Mouse (Mus musculus) cerebellum, postnatal 25 days (tissue): ENCODE results near the gene Aatk.

Experiments used
- DNase-seq, 2 experiments: peaks; one replicate each; pipeline ENCODE4 v3.0.0; 2021; ENCODE audit warnings: mixed read lengths in 2 of 2

Gene Aatk

DNA sequence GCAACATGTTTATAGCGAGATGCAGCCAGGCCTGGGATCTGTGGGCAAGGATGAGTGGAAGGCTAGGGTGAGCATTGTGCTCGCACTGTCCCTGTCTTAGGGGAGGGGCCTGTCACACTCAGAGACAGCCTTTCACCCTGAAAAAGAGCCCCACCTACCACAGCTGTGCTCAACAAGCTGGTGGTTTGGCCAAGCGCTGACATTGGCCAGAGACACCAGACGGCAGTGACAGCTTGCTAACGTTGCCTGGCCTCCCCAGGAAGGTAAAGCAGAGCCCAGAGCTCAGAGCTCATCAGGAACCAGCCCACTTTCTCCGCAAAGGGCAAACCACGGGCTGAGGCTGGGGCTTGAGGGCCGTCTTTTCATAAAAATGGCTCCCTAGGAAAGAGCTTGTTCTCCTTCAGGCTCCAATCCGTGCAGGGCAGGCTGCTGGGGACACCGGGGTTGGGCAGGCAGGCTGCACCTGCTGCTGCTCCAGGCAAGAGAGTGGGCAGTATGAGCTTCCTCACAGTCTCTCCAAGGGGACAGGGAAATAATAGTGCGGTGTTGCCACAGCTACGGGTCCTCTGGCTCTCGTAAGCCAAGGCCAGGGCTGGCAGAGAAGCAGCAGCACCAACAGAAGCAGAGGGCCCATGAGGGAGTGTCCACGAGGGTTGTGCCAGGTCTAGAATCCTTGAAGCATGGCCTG, 4.3 kb upstream of the Aatk start:
- DNase-seq, result peak; percentile 64 to 70

DNA sequence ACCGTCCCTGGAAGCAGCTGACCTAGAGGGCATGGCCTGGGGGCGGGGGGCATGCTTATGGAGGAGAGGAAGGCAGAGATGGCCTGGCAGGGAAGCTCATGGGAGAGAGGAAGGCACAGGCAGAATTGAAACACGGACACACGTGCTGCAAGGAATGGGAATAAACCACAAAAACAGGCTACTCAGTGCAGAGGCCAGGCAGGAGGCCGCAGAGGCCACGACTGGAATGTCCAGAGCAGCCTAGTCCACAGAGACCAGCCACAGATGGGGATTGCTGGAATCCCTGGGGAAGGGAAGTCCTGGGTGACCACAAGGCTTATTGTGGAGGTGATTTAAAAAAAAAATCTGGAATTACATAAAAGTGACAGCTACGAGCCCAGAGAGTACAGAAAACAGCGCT, 2.1 kb upstream of the Aatk start:
- DNase-seq, result no peak

DNA sequence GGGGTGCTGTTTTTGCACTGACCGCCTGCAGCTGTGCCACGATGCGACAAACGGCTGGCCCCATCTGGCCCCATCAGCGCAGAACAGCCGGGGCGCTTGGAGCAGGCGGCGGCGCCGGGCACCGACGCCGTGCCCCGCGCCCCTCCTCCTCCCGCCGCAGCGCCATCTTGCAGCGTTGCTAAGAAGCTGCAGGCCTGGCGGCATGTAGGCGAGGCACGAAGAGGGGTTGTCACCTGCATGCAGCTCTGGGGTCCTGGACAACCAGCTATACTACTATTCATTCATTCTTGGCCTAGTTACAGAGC, 1.2 kb upstream of the Aatk start:
- peak; percentile 78 to 88 for DNase-seq

DNA sequence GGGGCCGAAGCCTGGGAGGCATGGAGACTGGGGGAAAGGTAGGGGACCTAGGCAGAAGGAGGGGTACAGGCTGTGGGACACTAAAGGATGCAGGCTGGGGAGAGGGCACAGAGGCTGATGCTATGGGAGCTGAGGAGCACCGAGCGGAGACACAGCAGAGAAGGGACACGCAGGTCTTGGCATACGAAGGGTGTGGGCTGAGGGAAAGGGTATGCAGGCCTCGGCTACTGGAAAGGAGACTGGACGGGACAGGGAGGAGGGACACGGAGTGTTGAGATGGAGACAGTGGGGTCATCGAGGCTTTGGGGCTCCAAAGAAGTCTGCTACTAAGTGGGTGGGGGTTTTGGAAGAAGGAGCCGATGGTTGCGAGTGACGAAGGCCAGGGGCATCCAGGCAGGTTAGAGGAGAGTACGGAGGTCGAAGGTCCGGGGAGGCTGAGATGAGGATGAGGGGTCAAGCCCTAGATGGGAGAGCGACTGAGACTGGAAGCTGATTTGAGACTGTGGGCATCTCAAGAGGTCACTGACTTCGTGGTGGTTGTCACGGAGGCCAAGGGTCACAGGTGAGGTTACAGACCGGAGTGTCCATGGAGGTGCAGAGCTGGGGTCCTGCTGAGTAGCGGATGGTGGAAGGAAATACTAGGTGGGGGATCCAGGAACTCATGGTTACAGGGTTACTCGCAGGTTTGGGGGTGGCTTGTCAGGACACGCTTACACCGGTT, 724 bp upstream of the Aatk start:
- DNase-seq, result peak; percentile 66 to 72

DNA sequence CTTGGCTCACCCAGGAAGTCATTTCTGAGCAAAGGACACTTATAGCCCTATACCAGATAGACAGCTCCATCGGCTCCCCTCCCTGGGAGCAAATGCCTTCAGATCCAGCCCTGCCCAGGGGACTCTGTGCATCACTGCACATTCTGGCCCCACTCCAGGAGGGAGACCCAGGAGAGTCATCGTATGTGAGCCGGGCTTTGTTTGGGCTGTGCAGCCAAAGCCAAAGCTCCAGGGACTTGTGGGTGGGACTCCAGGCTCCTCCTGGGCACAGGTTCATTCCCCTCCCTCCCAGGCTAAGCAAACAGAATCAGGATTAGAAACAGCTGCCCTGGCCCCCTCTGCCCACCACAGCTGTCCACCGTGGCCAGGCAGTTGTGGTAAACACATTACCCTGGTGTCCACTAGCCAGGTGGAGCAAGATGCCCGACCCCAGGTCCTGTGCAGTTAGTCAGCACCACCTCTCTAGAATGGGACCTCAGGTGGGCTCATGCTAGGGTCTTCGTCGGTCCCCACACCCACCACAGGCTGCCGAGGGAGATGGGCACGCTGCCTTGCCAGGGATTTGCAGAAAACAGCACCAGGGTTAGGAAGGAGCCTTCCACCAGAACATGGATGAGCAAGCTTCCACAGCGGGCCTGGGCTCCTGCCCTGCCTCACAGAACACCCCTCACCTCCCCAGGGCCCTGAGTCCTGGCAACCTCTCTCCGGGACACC, 971 bp downstream of the Aatk start:
- peak; percentile 73 to 80 for DNase-seq

DNA sequence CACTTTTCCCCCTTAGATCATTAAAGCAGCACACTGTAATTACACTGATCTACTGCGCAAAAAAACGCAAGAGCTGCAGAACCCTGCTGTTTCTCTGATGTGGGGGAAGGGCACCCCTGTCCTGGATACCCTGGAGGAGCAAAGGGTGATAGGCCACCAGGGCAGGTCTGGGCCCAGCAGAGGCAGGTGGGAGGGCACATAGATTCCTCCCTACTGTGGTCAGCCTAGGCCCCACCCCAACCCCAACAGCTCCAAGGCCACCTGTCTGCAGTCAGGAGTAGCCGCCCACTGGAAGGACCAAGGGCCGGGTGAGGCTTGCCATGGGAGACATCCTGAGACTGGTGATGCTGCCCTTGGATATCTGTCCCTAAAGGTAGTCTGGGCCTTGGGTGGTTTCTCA, 1.6 kb downstream of the Aatk start:
- DNase-seq, result peak in 1 of 2 experiments; percentile 59

DNA sequence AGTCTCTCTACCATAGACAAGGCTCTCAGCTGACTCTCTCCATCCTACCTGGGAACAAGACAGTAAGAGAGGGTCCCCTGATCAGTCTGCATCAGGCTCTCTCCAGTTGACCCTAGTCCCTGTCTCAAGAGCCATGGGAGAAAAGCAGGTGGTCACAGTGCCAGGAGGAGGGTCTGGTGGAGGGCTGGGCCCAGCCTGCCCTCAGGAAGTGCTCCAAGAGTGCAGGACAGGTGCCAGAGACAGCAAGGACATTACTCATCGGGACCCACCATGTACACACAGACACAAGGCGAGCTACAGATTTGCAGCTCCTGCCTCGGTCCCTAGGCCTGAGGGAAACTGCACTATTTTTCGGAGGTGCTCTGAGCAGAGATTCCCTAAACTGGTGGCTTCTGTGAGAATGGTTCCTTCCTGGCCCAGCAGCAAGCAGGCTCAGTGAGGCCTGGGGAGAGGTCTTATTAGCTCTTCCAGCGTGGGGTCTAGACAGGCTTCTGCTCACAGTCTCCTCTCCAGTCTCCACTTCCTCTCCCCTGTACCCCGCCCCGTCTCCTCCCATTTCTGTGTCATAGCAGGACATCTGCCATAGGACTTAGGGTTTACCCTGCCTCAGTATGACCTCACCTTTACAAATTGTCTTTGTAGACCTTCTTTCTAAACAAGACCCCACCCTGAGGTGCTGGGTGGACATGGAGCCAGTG, 4.7 kb downstream of the Aatk start:
- peak in 1 of 2 experiments; percentile 63 for DNase-seq

DNA sequence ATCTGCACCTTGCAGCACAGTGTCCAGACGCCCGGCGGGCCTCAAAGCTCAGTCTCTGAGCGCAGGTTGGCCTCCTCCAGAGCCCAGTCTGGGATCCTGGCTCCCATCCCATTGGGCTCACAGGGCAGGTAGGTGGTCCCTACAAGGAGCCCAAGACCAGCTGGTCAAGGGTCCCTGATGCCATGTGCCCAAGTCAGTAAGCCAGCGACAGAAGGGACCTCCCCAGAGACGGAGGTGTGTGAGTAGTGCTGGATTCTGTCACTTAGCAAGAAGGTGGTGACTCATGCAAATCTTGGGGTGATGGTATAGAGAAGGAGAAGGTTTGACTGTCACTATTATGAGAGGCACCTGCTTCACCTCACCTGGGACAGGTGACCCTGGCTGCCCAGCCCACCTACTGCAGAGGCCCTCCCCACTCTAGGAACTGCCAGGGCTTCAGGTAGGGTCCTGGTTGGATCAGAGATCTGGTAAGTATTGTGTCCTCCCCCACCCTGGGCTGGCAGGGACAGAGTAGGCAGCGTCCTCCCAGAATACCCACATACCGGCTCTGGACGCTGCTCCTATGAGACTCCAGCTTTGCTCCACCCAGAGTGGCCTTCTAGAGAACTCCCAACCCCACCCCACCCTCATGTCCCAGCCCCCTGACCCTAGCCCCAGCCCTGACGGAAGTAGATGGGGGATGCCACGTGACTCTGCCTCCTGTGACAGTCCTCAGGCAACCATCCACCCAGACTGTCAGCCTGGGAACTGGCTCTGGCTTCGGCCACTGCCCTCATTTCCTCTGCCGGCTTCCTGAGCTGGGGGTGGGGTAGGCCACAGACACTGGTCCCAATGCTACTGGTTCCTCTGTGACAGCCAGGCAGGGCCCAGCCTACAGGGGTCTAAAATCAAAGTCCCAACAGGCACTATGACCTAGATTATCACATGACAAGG, 5.5 kb downstream of the Aatk start:
- peak; percentile 78 to 82 for DNase-seq

DNA sequence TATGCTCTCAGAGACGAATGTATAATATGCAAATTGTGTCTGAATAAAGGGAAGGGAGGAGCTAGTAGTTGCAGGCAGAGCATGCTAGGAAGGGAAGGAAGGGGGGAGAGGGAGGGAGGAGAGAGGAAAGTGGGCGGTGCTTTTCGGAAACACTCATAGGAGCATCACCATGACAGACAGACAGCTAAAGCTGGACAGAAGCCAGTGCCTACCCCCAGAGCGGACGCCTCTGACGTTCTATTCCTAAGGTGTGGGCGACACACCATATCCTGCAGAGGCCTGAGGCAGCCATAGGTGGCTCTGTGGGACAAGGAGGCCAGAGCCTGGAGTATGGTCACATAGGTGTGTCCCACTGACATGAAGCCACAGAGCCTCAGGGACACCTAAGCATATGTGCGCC, 6.5 kb downstream of the Aatk start:
- peak; percentile 45 to 50 for DNase-seq

DNA sequence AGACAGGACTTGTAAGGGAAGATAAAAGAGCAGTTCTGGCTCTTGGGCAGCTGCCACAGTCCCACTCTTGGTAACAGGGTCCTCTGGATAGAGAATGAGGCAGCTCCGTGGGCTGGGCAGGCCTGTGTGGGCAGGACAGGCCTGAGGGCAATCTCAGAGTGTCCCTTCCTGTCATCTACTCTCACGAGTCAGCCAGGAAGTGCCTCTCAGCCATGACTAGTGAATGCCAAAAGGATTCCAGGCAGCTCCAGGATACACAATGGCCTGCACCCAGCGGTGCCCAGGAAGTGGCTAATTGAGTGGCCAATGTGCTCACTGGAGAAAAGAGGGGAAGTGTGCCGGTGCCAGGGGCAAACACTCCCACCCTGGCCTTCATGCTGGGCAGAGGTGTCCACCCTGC, 7.4 kb downstream of the Aatk start:
- peak; percentile 50 to 56 for DNase-seq

DNA sequence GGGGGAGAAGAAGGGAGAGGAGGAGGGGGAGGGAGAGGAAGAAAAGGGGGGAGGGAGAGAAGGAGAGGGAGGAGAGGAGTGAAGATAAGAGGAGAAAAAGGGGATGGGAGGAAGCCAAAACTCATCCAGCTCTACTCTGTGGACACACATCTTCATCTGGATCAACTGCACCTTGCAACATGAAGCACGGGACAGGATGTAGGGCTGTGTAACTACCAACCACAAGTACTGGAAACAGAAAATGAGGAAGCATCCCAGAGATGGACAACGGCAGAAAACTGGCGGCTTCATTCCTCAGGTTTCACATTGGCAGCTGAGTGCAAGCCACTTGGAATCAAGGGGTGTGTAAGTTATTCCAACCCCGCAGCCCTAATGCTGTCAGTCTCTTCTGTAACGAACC, 12.2 kb downstream of the Aatk start:
- no peak for DNase-seq

DNA sequence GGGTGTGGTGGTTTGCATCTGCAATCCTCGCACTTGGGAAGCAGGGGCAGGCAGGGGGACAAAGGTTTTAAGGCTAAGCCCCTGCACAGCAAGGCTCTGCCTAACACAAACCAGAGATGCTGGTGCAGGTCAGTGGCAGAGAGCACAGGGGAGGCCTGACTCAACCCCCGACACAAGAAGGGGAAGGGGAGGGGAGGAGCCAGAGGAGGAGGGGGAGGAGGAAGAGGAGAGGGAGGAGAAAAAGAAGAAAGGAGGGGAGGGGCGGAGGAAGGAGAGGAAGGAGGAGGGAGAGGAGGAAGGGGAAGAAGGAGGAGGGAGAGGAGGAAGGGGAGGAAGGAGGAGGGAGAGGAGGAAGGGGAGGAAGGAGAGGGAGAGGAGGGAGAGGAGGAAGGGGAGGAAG, 12.7 kb downstream of the Aatk start:
- DNase-seq, result no peak

DNA sequence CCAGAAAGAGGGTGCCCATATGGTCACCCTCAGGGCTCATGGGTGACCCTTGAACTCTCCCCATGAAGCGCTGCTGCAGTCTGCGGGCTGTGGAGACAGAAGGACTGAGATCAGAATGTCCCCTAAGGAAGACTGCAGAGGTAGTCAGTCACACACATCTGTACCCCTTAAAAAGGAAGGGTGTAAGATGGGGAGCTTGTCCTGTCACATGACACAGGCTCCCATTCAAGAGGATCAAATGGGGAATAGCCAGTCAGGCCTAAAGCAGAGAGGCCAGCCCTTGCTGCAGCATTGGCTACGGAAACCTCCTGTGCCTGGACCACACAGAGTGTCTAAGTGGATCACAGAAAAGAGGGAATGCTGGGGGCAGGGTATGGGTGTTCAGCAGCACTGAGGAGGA, 13.5 kb downstream of the Aatk start:
- no peak for DNase-seq

DNA sequence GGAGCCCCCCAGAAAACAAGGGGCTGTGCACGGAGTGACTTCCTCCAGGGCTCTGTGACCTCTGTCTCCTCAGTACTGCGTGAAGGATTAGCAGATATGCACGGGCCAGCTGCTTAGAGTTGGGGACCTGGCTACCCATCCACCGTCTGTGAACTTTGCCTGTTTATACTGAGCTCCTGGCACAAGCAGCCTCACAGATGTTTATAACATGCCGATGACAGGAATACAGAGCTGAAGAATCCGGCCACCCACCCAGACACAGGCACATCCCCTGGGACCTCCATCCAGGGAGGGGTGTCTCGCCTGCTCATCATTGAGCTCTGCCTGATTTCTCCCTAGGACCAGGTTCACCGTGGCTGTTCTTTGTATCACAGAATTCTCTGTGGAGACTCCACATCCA, 14.9 kb downstream of the Aatk start:
- DNase-seq, result no peak

DNA sequence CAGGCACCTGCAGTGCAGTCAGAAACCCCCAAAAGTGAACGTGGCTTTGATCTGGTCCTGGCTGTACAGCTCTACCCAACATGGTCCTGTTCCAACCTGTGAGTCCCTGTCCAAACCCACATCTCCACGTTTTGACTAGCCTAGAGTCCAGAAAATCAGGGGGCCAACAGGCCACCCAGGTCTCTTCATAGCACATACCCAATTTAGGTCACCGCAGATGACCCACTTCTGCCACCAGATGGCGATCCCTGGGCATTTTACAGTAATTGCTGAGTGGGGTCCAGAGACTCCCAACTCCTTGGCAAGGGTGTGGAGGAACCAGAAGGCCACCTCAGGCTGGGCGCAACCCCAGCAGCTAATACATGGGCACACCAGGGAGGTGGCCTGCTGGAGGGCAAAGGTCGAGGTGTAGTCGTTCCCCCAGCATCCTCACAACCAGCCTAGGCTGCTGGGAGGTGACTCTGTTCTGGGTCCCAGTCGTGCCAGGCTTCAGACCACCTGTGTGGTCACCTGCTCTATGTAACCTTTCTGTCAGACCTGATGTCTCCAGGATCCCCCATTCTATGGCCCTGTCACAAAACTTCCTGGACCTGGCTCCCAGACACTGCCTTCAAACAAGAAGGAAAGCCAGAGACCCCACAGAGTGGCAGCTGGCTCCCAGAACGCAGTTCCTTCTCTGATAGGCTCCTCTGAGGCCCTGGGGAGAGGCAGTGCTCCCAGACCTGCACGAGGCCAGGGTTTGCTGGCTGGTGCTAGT, 16.6 kb downstream of the Aatk start:
- peak; percentile 78 to 82 for DNase-seq

DNA sequence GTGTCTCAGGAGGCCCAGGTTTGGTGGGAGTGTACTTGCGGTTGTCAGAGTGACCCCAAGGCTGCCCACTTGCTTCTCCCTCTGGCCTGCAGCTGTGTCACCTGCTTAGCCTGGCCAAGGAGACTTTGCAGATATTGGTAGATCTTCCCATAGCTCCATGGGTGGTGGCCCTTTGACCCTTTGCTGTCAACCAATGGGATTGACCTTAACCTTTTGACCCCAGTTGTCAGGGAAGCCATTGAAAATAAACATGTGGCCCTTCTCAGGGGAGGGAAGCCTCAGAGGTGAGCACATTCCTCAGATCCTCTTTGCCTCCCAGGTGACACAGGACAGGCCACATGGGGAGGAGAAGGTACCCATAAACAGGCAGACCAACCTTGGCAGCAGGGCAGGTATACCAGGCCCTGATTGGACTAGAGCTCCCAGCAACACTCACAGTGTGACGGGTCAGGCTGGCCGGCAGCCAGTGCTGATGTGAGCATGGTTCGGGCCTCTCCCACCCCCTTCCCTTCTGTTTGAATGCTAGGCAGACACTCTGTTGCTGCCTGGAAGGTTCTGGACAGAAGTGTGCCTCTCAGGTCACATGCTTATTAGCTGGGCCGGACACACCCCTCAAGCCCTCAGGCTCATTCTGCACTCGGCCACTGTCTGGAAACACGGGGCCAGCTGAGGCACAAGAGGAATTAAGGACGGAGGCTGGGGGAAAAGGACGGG, 17.4 kb downstream of the Aatk start:
- peak in 1 of 2 experiments; percentile 73 for DNase-seq

DNA sequence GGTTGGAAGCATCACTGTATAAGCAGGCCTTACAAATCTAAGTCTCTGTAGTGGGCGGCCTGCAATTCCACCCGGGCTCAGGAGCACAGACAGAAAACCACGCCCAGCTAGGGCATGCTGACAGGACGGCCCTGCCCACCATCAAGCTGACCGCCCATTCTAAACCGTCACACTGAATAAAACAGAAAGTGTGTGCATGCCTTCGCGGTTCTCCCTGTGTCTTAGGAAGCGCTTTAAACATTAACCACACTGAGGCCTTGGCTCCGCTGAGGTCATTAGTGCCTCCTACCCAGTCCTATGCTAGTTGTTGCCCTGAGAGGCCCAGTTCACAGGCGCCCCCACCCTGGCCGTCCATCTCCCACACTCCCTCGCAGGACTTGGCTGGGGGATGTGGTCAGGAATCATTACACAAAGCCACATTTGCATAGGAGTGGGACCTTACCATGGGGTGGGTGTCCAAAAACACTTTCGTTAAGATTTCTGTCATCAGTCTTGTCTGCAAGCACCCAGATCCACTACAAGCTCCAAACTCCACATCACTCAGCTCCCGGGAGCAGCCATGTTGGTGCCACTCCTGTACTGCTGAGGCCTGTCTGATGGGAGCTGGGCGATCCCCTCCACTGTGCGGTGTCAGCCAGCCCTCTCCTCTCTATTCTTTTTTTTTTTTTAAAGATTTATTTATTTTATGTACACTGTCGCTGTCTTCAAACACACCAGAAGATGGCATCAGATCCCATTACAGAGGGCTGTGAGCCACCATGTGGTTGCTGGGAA, 18.5 kb downstream of the Aatk start:
- DNase-seq, result no peak

DNA sequence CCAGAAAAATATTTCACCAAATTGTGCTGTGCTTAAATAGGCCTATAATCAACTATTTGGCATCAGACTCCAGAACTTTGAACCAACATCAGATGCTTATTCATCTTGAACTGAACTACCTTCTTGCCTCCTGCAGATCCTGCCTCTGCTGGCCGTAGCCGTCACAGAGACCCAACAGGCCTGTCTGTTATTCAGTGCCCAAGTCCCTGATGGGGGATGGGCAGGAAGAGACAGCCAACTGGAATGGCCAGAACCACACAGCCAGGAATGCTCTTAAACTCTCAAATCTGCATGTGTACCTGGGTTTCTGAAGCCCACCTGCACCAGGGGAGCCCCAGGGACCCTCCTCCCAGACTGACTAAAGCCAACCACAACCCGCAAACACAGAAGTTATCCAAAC, 20.0 kb downstream of the Aatk start:
- DNase-seq, result no peak

DNA sequence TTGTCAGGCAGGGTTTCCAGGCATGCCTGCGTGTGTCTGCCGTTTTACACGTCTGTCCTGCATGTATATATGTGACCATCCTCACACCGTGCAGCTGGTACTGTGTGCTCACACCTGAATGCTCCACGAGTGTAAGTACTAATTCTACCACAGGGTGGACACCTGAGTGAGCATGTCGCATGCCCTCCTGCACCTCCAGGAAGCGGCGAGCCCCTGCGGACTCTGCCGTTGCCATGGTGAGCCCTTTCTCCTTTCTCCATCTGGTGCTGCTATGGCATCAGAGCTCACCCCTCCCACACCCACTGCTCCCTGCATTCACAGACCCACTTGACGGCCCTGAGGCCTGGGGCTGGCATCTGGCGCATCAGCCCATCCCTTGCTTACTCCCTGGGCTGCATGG, 24.1 kb downstream of the Aatk start:
- peak; percentile 79 to 82 for DNase-seq

DNA sequence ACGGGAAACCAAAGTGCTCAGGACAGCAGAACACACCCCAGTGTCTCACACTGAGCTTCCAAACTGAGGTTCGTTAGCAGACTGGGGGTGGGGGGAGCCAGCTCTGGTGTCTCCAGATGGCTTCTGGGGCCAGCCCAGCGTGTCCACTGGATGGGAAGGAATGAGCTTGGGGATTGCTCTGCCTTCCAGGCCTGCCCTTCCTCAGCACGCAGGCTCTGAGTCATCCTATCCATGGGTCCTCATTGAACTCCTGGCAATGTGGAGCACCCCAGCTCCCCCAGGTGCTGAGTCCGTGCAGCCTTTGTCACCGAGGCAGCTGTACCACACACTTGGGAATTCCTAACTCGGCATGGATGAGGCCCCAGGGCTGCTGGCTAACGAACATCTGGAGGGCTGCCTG, 24.8 kb downstream of the Aatk start:
- peak; percentile 69 to 78 for DNase-seq
